Mouse (Mus musculus): ENCODE data around the gene Churc1.
"Not testable (repeated sequence)": the region's sequence is repeated elsewhere in the genome, so short reads cannot be mapped to it uniquely, and the experiment has no call there.

Churc1 gene

DNA sequence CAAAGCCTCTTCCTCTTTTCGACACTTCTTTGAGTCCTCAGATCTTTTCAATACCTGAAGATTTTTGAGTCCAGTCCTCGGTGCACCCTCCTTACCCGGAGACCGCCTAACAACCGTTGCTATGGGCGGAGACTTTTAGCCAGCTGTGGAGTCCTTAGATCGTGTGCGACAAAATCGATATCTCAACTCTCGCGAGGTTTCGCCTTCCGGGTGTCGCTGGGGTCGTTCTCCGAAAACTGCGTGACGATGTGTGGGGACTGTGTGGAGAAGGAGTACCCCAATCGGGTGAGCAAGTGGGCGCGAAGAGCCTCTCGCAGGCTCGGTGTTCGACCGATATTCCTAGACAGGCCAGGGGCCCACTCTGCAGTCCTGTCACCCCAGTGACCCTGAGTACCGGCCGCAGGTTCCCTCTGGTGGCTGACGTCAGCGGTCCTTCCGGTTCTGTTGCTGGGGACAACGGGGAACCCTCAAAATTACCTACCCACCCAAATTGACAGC lies at the start of gene Churc1, which contains the start of gene Fntb:
Gene Churc1 (plus strand): TSS at position 185 of the 498 bp plus-strand sequence.
Gene Fntb (plus strand): TSS at position 236 of the 498 bp plus-strand sequence.
- DNase-seq = peak; percentile 99

DNA sequence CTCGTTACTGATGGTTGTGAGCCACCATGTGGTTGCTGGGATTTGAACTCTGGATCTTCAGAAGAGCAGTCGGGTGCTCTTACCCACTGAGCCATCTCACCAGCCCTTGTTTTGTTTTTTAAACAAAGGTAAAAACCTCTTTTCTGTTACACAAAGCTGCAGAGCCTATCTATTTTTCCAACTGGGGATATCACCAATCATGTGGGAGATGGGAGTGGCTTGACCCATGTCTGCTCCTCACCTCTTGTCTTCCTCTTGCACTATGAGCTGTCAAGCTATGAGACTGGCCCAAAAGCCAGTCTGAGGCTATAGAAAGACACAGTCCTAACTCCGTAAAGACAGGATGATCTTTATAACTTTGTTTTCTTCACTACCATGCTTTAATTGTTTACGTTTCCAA lies 47.0 kb upstream of the Churc1 start:
- no peak for DNase-seq

GRCm38 (mm10) chr12:76720572-76720971 lies 44.8 kb upstream of the Churc1 start:
- DNase-seq = no peak

- DNase-seq = peak; percentile 54
These were observed 43.3 kb upstream of the Churc1 start for GRCm38 (mm10) chr12:76722026-76722425.

GRCm38 (mm10) chr12:76727955-76728354 lies 37.4 kb upstream of the Churc1 start:
- DNase-seq = peak; percentile 83

GRCm38 (mm10) chr12:76750866-76751459 lies 14.4 kb upstream of the Churc1 start:
- DNase-seq = peak; percentile 71

- peak; percentile 61 for DNase-seq
These were observed 12.6 kb upstream of the Churc1 start for GRCm38 (mm10) chr12:76752652-76753318.

GRCm38 (mm10) chr12:76765901-76766630 lies 728 bp downstream of the Churc1 start:
- peak; percentile 88 for DNase-seq

DNA sequence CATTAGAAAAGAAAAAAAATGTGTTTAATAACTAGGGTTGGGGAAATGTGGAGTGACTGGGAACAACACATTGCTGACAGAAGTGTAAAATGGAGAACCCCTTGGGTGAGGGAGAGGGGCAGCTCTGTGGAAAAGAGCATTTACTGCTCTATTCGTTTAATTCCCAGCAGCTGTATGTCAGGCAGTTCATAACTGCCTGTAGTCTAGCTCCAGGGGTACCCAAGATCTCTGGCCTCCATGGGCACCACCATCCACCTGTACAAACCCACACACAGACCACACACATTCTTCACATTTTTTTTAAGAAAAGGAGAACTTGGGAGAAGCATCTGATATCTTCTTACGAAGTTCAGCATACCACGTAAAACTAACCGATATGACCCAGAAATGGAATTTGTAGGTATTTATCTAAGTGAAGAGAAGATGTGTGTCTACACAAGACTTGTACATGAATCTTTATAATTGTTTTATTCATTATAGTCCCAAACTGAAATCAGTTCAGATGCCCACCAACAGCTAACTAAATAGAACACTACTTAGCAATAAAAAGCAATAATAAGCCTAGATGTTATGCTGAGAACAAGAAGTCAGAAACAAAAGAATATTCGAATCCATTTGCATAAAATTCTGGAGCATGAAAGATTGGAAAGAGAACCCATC lies 5.6 kb downstream of the Churc1 start:
- peak; percentile 68 for DNase-seq

- DNase-seq = peak; percentile 13
These were observed 6.2 kb downstream of the Churc1 start for GRCm38 (mm10) chr12:76771540-76771939.

- DNase-seq = no peak
These were observed 9.3 kb downstream of the Churc1 start for GRCm38 (mm10) chr12:76774652-76775051.

- DNase-seq = peak; percentile 56
These were observed 9.8 kb downstream of the Churc1 start for GRCm38 (mm10) chr12:76775132-76775531.

GRCm38 (mm10) chr12:76776898-76777297 lies 11.6 kb downstream of the Churc1 start:
- DNase-seq = peak; percentile 30

- DNase-seq = peak; percentile 76
These were observed 12.5 kb downstream of the Churc1 start for GRCm38 (mm10) chr12:76777845-76778244.

GRCm38 (mm10) chr12:76778305-76779083 lies 13.2 kb downstream of the Churc1 start:
- DNase-seq = peak; percentile 41

GRCm38 (mm10) chr12:76779951-76780350 lies 14.6 kb downstream of the Churc1 start:
- peak; percentile 62 for DNase-seq

- peak; percentile 67 for DNase-seq
These were observed 15.5 kb downstream of the Churc1 start for GRCm38 (mm10) chr12:76780639-76781468.

- DNase-seq = peak; percentile 94
These were observed 18.8 kb downstream of the Churc1 start for GRCm38 (mm10) chr12:76784056-76784619.

GRCm38 (mm10) chr12:76790446-76791084 lies 25.2 kb downstream of the Churc1 start:
- DNase-seq = no peak

DNA sequence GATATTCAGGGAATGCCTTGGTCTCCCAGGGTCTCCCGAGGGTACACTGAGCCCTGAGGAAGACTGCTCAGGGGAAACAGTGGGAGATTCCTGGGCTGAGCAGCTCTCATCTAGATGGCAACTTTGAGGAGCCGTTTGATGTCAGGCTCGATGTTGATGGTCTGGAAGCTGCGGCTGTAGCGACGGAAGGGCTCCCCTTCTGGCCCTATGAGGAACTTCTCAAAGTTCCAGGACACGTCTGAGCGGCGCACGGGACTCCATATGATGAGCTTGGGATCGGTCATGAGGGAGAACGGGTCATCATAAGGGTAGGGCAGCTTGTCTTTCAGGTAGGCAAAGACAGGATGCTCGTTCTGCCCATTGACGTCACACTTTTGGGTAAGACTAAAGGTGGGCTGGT lies 27.2 kb downstream of the Churc1 start:
- DNase-seq = not testable (repeated sequence)

Data from heart, adult 11 months (tissue).